Mouse (Mus musculus) embryonic facial prominence, embryonic 10.5 days (tissue): Measurements from ENCODE around the gene Xpo5. TPM values are rescaled to one million over a fixed set of nuclear protein-coding genes. Genes with fewer than 3 reads are reported as not detected.

ENCODE experiments used
- DNase-seq: peaks from one replicate; pipeline ENCODE4 v3.0.0-alpha.2; 2017; ENCODE audit warnings: low spot score
- H3K27ac ChIP-seq: fragments of 300-500 bp; sonication (generic); replicated peaks from 2 replicates; pipeline ENCODE4 v1.5.1; 2016; ENCODE audit warnings: mild to moderate bottlenecking
- H3K27me3 ChIP-seq: fragments of 300-500 bp; sonication (generic); replicated peaks from 2 replicates; pipeline ENCODE4 v1.6.1; 2016; ENCODE audit warnings: low read depth, mild to moderate bottlenecking; ENCODE audit not compliant: poor library complexity, severe bottlenecking
- H3K36me3 ChIP-seq: fragments of 300-500 bp; sonication (generic); replicated peaks from 2 replicates; pipeline ENCODE4 v1.6.1; 2016; ENCODE audit warnings: mild to moderate bottlenecking, moderate library complexity
- H3K4me1 ChIP-seq: fragments of 300-500 bp; sonication (generic); 2 replicates; pipeline ENCODE4 v1.6.1; 2016
- H3K4me3 ChIP-seq: fragments of 300-500 bp; sonication (generic); 2 replicates; pipeline ENCODE4 v1.5.1; 2016; ENCODE audit warnings: mild to moderate bottlenecking, moderate library complexity
- H3K9me3 ChIP-seq: fragments of 300-500 bp; sonication (generic); 2 replicates; pipeline ENCODE4 v1.6.1; 2016; ENCODE audit warnings: mild to moderate bottlenecking
- WGBS: fragments of 180-500 bp; shearing (Covaris S2); methylation state at CpG from one replicate; pipeline ENCODE4 v1.1.7; 2016; 5-methylcytosine and 5-hydroxymethylcytosine counted together
- polyA plus RNA-seq: library from polyadenylated mRNA; unstranded; fragments of >200 nt; fragmentation: Nextera tagmentation; extraction: Ambion mirVana; gene quantifications from 2 replicates; pipeline ENCODE4 v1.2.1, GENCODE M21; 2016

Xpo5 gene
- polyA plus RNA-seq, 1 experiment from 2014 or later: 72.7 TPM

DNA sequence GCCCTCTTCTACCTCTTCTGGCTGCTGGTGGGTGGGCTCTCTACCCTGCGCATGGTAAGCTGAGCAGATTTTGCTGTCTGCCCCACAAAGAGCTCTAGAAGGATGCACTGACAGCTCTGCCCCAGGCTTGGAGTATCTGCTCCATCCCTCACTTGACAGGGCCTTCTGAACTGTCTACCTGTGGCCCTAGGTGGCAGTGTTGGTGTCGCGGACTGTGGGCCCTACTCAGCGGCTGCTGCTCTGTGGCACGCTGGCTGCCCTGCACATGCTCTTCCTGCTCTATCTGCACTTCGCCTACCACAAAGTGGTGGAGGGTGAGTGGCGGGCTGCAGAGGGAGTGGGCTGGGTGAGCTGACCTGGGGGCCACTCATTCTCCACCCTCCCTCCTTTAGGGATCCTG, 48.6 kb downstream of the Xpo5 start:
- Histone ChIP-seq H3K27me3 (peaks cover 25% of the 10 kb centered on the region), H3K36me3 (peaks cover 45% of the 10 kb centered on the region), H3K27ac (no peak overlapping the region), H3K4me1 (peaks cover 54% of the 10 kb centered on the region), H3K9me3 (no peaks in the 10 kb centered on the region), H3K4me3 (no peak overlapping the region)
- no peak for DNase-seq
- WGBS: 84% methylated on average over 7 of the region's 7 CpGs

DNA sequence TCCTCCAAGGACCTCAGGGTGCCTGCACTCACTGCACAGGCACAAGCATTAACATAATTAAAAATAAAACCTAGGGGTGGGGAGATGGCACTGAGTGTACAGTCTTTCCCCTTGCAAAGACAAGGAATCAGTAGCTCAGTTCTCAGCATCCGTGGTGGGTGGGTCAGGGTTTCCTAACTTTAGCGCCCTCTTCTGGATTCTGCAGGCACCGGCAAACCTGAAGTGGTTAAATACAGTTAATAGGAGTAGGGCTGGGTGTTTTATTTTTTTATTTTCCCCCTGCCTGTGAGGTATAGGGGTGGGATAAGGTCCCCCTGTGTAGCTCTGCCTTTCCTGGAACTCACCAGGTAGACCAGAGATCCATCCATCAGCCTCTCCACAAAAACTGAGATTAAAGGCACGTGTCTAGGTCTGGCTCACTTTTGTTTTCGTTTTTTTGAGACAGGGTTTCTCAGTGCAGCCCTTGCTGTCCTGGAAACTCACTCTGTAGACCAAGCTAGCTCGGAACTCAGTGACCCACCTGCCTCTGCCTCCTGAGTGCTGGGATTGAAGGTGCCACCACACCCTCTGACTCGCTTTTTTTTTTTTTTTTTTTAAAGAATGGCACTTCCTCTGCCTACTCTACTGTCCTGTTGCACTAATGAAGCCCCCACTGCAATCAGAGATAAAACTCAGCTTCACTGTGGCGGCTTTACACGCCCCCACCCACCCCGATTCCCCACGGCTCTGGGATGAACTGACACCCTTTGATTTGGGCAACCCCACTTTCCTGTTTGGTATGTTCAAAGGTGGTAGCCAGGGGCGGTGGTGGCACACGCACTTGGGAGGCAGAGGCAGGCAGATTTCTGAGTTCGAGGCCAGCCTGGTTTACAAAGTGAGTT, 50.2 kb downstream of the Xpo5 start:
- Histone ChIP-seq H3K27ac (no peak overlapping the region), H3K36me3 (peaks cover 55% of the 10 kb centered on the region), H3K27me3 (peaks cover 35% of the 10 kb centered on the region), H3K9me3 (no peaks in the 10 kb centered on the region), H3K4me1 (peaks cover 43% of the 10 kb centered on the region), H3K4me3 (peak overlapping the region; percentile 80)
- 59% methylated on average over 14 of the region's 14 CpGs for WGBS
- DNase-seq: peak; percentile 55

DNA sequence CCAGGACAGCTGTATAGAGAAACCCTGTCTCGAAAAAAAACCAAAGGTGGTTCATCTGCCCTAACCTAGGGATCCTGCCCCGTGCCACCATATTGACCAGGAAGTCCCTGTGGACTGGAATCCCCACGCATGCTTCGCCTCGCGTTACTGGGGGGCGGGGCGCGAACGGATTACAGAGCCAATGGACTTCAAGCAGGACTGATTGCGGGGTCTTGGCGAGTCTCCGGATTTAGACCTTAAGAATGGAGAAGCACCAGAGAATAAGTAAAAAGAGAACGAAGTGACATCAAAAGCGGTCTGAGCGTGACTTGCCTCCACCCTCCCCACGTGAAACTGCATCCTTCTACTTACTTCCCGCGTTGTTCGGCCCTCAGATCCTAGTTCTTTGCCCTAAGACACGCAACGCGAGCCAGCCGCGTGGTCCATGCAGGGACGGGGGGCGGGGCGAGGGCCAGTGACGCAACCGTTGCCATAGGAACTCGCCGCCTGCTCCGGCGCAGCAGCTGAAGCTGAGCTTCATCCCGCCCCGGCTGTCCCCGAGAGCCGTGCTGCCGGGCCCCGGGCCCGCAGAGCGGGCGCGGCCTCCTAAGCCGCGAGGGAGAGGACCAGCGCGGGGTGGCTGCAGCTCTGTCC, 51.0 kb downstream of the Xpo5 start, which contains the start of gene Lrrc73:
Lrrc73 (plus strand) TSS at position 80 of the 633 bp plus-strand sequence.
- DNase-seq: peak; percentile 94
- H3K9me3 ChIP-seq: no peaks in the 10 kb centered on the region
- peaks cover 38% of the 10 kb centered on the region for H3K4me1 ChIP-seq
- peaks cover 63% of the 10 kb centered on the region for H3K36me3 ChIP-seq
- 2% methylated on average over 48 of the region's 48 CpGs for WGBS
- H3K27ac ChIP-seq: peak within 1 kb of the TSS; percentile 78
- H3K4me3 ChIP-seq: peak within 1 kb of the TSS; percentile 80
- peaks cover 35% of the 10 kb centered on the region for H3K27me3 ChIP-seq

DNA sequence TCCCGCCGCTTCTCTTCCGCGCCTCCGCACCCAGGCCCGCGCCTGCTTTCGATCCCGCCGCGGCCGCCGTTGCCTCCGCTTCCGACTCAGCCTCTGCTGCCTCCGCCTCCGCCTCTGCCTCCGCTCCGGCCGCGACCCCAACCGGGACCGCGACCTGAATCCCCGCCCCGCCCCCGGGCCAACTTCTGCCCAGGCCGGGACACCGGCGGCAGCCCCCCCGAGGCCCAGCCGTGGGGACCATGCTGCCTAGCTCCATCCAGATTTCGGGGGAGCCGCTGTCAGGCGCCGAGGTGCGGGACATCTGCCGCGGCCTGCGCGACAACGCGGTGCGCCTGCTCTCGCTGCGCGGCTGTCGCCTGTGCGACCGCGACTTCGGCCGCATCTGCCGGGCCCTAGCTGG, 51.5 kb downstream of the Xpo5 start:
- Histone ChIP-seq H3K4me1 (peaks cover 33% of the 10 kb centered on the region), H3K9me3 (no peaks in the 10 kb centered on the region), H3K4me3 (peak overlapping the region; percentile 80), H3K27ac (peak overlapping the region; percentile 78), H3K27me3 (peaks cover 35% of the 10 kb centered on the region), H3K36me3 (peaks cover 66% of the 10 kb centered on the region)
- under 1% methylated on average over 54 of the region's 54 CpGs for WGBS
- no peak for DNase-seq

DNA sequence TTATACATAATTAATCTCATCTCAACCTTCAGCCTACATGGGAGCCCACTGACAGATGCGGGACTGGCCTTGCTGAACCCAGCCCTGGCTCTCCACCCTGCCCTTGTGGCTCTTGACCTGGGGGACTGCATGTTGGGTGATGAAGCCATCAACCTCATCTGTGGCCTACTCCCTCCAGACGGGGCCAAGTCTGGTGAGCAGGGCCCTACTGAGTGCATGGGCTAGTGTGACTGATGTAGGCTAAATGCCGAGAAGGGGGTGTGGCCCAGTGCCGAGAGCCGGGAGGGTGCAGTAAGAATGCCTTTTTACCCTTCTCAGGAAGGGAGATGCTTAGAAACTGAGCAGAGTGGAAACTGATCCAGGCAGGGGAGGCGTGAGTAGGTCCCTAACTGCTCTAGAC, 52.6 kb downstream of the Xpo5 start:
- Histone ChIP-seq H3K4me1 (peaks cover 29% of the 10 kb centered on the region), H3K4me3 (peak overlapping the region; percentile 80; the same call in 1 of the 2 replicates), H3K36me3 (peaks cover 66% of the 10 kb centered on the region), H3K27me3 (peaks cover 35% of the 10 kb centered on the region), H3K27ac (no peak overlapping the region), H3K9me3 (no peaks in the 10 kb centered on the region)
- no peak for DNase-seq
- WGBS: 31% methylated on average over 6 of the region's 6 CpGs

DNA sequence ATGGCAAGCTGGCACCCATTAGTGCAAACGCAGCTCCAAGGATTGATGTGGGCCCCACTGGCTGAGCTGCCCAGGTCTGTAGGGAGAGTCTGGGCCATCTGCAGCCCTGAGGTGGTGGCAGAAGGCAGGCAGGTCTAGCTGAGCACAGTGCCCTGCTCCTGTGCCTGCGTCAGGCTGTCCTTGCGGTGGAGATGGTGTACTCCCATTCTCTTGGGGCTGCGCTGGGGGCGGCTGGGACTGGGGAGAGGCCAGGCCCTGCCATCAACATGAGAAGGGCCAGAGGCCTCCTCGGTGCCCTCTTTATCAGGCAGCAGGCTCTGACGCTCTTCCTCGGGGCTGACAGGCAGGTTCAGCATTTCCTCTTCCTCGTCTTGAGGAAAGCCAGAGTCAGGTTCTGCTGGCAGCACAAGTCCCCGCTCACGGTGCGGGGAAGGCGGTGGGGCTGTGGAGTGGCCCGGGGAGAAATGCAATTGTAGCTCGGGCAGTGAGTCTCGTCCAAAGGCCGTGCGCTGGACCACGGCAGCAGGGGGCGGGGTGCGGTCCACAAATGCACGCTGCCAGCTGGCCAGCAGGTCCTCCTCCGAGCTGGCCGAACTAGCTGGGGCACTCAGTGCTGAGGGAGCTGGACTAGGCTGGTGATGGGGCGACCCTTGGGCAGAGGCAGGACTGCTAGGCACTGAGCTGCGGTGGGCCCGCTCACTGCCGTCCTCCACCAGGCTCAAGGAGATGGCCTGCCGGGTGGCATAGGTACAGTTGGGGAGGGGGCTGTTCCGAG, 55.9 kb downstream of the Xpo5 start:
- WGBS: 88% methylated on average over 30 of the region's 30 CpGs
- Histone ChIP-seq H3K27me3 (peaks cover 35% of the 10 kb centered on the region), H3K4me1 (peaks cover 21% of the 10 kb centered on the region), H3K4me3 (no peak overlapping the region), H3K36me3 (peaks cover 74% of the 10 kb centered on the region), H3K27ac (no peak overlapping the region), H3K9me3 (no peaks in the 10 kb centered on the region)
- no peak for DNase-seq

DNA sequence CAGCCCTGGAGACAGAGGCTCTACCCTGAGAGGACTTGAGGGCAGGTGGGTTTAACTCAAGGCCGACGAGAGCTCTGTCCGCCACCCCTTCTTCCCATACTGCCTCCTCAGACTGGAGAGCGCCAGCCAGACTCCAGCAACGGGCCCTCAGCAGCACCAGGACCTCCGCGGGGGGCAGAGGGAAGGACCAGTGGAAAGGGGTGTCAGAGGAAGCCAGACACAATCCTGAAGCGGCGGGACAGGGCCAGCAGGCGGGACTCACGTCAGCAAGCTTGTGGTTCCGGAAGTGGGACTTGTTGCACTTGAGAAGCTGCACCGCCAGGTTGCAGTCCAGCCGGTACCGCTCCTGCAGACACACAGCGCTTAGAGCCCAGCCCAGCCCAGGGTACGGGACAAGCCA, 57.1 kb downstream of the Xpo5 start:
- H3K4me3 ChIP-seq: no peak overlapping the region
- no peak for DNase-seq
- WGBS: 89% methylated on average over 17 of the region's 17 CpGs
- H3K27me3 ChIP-seq: peaks cover 25% of the 10 kb centered on the region
- peaks cover 86% of the 10 kb centered on the region for H3K36me3 ChIP-seq
- H3K27ac ChIP-seq: no peak overlapping the region
- peaks cover 9% of the 10 kb centered on the region for H3K4me1 ChIP-seq
- no peaks in the 10 kb centered on the region for H3K9me3 ChIP-seq

DNA sequence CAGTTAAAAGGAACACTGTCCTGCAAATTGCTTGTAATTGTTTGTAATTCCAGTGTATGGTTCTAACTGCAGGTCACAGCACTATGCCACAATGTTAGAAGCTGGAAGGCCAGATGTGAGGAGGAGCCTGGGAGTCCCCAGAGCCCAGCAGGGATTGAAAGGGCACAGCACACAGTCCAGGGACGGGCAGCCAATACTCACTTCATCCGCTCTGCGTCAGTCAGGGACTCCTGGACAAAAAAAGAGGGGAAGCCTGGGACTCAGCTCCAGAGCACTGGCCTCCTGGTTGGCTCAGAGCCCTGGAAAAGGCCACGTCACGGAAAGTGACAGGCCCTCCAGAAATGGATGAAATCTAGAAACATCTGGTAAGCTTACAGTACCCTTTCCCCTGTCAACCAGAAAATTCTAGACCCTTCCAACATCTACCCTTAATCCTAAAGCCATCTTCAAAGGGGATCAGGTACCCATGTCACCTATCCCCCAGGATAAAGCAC, 59.7 kb downstream of the Xpo5 start:
- Histone ChIP-seq H3K27ac (no peak overlapping the region), H3K4me1 (peaks cover 17% of the 10 kb centered on the region), H3K27me3 (no peaks in the 10 kb centered on the region), H3K36me3 (peaks cover 99% of the 10 kb centered on the region), H3K9me3 (no peaks in the 10 kb centered on the region), H3K4me3 (no peak overlapping the region)
- WGBS: 84% methylated on average over 5 of the region's 5 CpGs
- no peak for DNase-seq

DNA sequence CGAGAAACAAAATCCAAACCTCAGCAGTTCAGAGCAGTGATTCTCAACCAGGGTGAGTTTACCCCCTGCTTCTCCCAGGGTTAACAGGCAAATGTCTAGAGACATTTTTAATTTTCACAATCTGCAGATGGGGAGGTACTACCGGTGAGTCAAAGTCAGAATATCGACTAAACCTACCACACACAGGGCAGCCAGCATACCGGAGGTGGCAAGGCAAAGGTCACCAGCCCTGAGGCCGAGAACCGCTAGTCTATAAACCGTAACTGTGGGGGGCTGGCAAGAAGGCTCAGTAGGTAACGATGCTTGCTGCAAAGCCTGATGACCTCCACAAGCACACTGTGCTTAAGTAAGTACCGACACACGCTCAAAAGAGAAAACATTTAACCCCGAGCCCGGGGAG, 62.9 kb downstream of the Xpo5 start:
- Histone ChIP-seq H3K27me3 (no peaks in the 10 kb centered on the region), H3K27ac (no peak overlapping the region), H3K4me3 (no peak overlapping the region), H3K9me3 (no peaks in the 10 kb centered on the region), H3K36me3 (peaks cover 99% of the 10 kb centered on the region), H3K4me1 (peaks cover 37% of the 10 kb centered on the region)
- 80% methylated on average over 12 of the region's 12 CpGs for WGBS
- no peak for DNase-seq

DNA sequence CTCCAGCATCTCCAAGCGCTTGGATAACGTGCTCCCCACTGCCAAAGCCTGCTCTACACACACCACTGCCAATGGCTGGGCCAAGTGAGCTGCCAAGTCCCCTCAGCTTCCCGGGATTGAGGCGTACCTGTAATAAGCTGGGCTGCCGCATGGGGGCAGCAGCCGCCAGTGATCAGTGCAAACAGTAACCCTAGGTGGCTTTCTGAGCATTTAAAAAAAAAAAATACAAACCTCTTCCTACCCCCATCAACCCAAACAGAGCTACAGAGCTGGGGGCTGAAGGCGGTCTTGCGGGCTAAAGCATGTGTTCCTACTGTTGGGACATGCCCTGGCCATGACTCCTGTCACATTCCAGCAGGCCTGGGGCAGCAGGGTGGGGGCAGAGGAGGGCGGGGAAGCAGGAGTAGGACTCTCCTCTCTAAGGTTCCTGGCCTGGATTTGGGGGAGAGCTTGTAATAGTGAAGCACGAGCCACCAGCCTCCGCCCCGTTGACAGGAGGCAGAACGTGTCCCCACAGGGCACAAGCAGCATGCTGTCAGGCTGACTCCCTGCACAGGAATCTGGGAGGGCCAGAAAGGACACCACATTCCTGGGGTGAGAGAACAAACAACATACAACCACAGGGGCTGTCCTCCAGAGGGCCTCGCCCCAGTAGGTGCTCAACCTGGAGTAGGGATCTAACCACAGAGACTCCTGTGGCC, 63.5 kb downstream of the Xpo5 start:
- 21% methylated on average over 14 of the region's 14 CpGs for WGBS
- H3K36me3 ChIP-seq: peaks cover 99% of the 10 kb centered on the region
- H3K9me3 ChIP-seq: no peaks in the 10 kb centered on the region
- no peaks in the 10 kb centered on the region for H3K27me3 ChIP-seq
- H3K27ac ChIP-seq: no peak overlapping the region
- H3K4me3 ChIP-seq: no peak overlapping the region
- H3K4me1 ChIP-seq: peaks cover 37% of the 10 kb centered on the region
- DNase-seq: peak; percentile 85

DNA sequence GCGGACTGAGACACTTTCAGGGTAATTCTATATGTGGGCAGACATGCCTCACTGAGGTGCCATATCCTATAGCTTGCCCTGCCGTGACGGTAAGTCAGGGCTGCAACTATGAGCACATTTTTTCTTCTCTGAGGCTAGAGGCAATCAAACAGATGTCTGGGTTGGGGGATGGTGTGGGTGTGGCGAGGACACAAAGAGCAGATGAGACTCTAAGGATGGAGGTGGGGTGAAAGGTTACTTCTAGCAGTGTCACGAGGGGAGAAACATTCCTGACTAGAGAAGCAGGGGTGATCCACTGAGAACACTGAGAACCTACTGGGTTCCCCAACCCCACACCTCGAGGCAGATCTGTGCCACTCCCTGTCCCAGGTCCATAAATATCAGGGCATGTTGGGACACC, 64.4 kb downstream of the Xpo5 start:
- no peaks in the 10 kb centered on the region for H3K27me3 ChIP-seq
- H3K27ac ChIP-seq: 0 out of 2 replicates have a peak overlapping the region, but pooled peaks have one; percentile 2
- WGBS: 59% methylated on average over 6 of the region's 6 CpGs
- H3K4me1 ChIP-seq: peaks cover 41% of the 10 kb centered on the region
- no peak overlapping the region for H3K4me3 ChIP-seq
- DNase-seq: no peak
- peaks cover 99% of the 10 kb centered on the region for H3K36me3 ChIP-seq
- H3K9me3 ChIP-seq: no peaks in the 10 kb centered on the region

DNA sequence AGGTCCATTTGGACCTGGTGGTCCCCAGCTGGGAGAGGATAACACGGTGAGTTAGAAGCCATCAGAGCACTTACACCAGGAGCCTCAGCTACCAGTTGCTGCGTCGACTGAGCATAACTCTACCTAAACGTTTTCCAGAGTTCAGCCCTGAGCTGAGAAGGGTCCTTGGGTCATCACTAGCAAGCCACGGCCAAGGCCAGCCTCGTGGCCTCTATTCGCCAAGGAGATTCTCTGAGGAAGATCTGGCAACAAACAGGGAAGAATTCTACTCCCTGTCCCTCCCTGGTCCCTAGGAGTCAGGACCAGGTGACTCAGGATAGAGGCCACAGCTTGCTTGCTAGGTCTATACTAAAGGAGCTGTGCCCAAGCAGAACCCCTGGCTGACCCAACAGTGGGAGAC, 64.9 kb downstream of the Xpo5 start:
- 87% methylated on average over 7 of the region's 7 CpGs for WGBS
- no peak for DNase-seq
- H3K27ac ChIP-seq: no peak overlapping the region
- H3K4me3 ChIP-seq: no peak overlapping the region
- peaks cover 99% of the 10 kb centered on the region for H3K36me3 ChIP-seq
- H3K27me3 ChIP-seq: no peaks in the 10 kb centered on the region
- H3K4me1 ChIP-seq: peaks cover 46% of the 10 kb centered on the region
- no peaks in the 10 kb centered on the region for H3K9me3 ChIP-seq
